Mouse (Mus musculus) ES-E14 (cell line): ENCODE data around the gene Slc7a15. TPM values are rescaled to one million over a fixed set of nuclear protein-coding genes. Genes with fewer than 3 reads are reported as not detected.

Source experiments
- DNase-seq: peaks from one replicate; pipeline ENCODE4 v3.0.0-alpha.2; 2013; ENCODE audit warnings: low read depth, low spot score
- H3K27ac ChIP-seq: 2 replicates; pipeline ENCODE4 v1.5.1; 2012; ENCODE audit warnings: low read depth, mild to moderate bottlenecking, low read length, moderate library complexity, mixed read lengths; ENCODE audit not compliant: poor library complexity, insufficient read depth, severe bottlenecking
- H3K36me3 ChIP-seq: 2 replicates; pipeline ENCODE4 v1.6.1; 2012; ENCODE audit warnings: mild to moderate bottlenecking, low read length, moderate library complexity, mixed read lengths; ENCODE audit not compliant: control insufficient read depth, poor library complexity, insufficient read depth, severe bottlenecking
- H3K4me1 ChIP-seq, 2 experiments: fragments of 150-350 bp in 1 of 2; sonication (generic) in 1 of 2; 2 replicates each; pipeline ENCODE4 v1.6.1; 2012; ENCODE audit warnings: low read length in 2 of 2, mild to moderate bottlenecking in 1 of 2, mixed read lengths in 1 of 2; ENCODE audit not compliant: control insufficient read depth in 2 of 2, insufficient read depth in 2 of 2, poor library complexity in 1 of 2
- H3K4me3 ChIP-seq, 2 experiments: fragments of 150-350 bp in 1 of 2; sonication (generic) in 1 of 2; 2 replicates each; pipeline ENCODE4 v1.5.1; 2012; ENCODE audit warnings: low read length in 2 of 2, low read depth in 1 of 2, mild to moderate bottlenecking in 1 of 2, mixed read lengths in 1 of 2; ENCODE audit not compliant: insufficient read depth in 1 of 2, poor library complexity in 1 of 2, severe bottlenecking in 1 of 2
- H3K9ac ChIP-seq: 2 replicates; pipeline ENCODE4 v1.6.1; 2012; ENCODE audit warnings: low read depth, mild to moderate bottlenecking, low read length, mixed read lengths; ENCODE audit not compliant: poor library complexity, insufficient read depth, severe bottlenecking
- H3K9me3 ChIP-seq: fragments of 150-350 bp; sonication (generic); 2 replicates; pipeline ENCODE4 v1.6.1; 2012; ENCODE audit warnings: low read depth, mild to moderate bottlenecking, low read length; ENCODE audit not compliant: control insufficient read depth, insufficient read depth
- CHD2 ChIP-seq: IDR thresholded peaks from 2 replicates; pipeline ENCODE4 v1.6.1; 2014; ENCODE audit warnings: mild to moderate bottlenecking, low read depth, low read length, inconsistent platforms
- HCFC1 ChIP-seq: IDR thresholded peaks from 2 replicates; pipeline ENCODE4 v1.6.1; 2012; ENCODE audit warnings: low read length, inconsistent platforms, borderline replicate concordance; ENCODE audit not compliant: insufficient read depth
- MAFK ChIP-seq: IDR thresholded peaks from 2 replicates; pipeline ENCODE4 v1.6.1; 2014; ENCODE audit warnings: mild to moderate bottlenecking, low read depth, low read length, inconsistent platforms; ENCODE audit not compliant: insufficient read depth
- ZC3H11A ChIP-seq: IDR thresholded peaks from 2 replicates; pipeline ENCODE4 v1.6.1; 2012; ENCODE audit warnings: low read depth, mild to moderate bottlenecking, inconsistent platforms, low read length, borderline replicate concordance
- ZNF384 ChIP-seq: IDR thresholded peaks from 2 replicates; pipeline ENCODE4 v1.6.1; 2012; ENCODE audit warnings: low read depth, low read length, inconsistent platforms
- in situ Hi-C, 2 experiments: fragments of 600-800 bp; cut with MboI; formaldehyde crosslinking; loops; one replicate each; pipeline ENCODE4 v1.15.1; 2025; ENCODE audit warnings: low sequenced_read_pairs in 2 of 2, inconsistent platforms in 1 of 2; ENCODE audit not compliant: unreplicated experiment in 2 of 2
- total RNA-seq: library from RNA; depleted of rRNA; stranded (reverse); fragments of 300-350 nt; gene quantifications from 2 replicates; pipeline ENCODE4 v1.2.3, GENCODE M21; 2012

Slc7a15 gene
- total RNA-seq, 1 experiment: 0.18 TPM

DNA sequence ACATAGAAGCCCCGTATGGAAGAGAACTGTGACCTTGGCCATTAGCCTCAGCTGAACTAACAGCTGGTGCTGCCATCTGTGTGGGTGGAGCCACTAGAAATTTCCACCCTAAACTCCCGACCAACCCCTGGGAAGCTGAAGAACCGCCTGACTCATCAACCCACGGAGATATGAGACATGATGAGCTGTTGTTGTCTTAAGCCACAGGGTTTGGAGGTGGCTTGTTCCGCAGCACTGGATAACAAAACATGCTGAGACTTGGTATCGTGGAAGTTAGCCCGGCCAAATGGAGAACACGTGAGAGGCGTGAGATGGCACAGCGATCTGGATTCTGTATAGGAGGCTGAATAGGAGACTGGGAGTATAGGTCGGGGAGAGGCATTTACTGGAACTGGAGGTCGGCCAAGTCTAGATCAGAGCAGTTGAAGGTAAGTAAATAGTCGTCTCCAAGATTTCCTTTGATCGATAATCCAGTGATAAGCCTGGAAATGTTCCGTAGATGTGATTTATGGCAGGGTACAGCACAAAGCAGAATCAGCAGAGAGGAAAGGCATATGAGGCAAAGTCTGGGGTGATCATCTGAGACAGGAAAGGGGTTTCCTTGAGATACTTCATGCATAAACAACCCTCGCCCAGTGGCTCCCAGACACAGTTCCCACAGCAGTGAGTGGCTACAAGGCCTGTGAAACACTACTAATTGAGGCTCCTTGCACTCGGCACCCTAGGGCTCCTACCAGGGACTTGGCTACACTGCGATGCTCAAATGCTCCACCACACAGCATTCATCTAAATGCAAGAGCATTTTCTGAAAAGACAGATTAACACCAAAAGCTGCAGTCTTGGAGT, 87.6 kb downstream of the Slc7a15 start:
- no peak overlapping the region for H3K27ac ChIP-seq
- DNase-seq: no peak
- no peak for TF ChIP-seq MAFK
- H3K36me3 ChIP-seq: no peaks in the 10 kb centered on the region
- no peak overlapping the region for H3K9ac ChIP-seq
- in situ Hi-C loops: loop anchor here in 1 of 2 experiments (10.0 kb wide), 1 partner anchor 186 kb away; no protein-coding TSS in a partner anchor
- no peaks in the 10 kb centered on the region for H3K9me3 ChIP-seq
- no peaks in the 10 kb centered on the region for H3K4me1 ChIP-seq
- H3K4me3 ChIP-seq: no peak overlapping the region

DNA sequence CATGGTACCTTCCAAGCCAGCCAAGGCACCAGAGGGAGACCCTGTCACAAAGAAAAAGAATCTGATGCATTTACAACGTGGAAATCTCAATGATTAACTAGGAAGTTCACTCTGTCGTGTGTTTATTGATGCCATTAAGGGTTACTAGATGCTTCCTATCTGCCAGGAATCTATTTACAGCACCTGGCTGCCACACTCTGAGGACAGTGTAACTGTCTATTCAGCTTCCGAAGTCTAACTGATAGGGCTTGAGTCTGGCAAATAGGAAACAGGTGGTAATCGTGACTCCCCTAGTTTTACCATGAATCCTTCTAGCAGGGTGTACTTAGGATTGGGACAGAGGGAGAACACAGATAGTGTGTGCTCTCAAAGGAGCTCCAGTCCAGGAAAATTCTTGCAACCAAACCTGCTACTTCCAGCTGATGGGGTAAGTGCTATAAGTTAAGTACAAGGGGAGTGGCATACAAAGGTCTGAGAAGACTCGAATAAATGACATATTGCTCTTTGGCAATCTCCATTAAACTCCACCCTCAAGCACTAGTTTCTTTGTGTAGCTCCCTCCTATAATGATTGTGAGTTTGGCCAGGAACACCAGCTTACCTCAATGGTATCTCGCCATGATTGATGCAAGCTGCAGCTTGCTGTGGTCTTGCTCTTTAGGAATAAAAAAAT, 88.4 kb downstream of the Slc7a15 start:
- Histone ChIP-seq H3K9me3 (no peaks in the 10 kb centered on the region), H3K9ac (no peak overlapping the region), H3K4me3 (no peak overlapping the region), H3K4me1 (no peaks in the 10 kb centered on the region), H3K27ac (no peak overlapping the region), H3K36me3 (no peaks in the 10 kb centered on the region)
- DNase-seq: no peak
- TF ChIP-seq ZC3H11A (no peak), MAFK (no peak), ZNF384 (no peak), HCFC1 (no peak), CHD2 (no peak)
- in situ Hi-C loops: loop anchor here in 1 of 2 experiments (10.0 kb wide), 1 partner anchor 186 kb away; no protein-coding TSS in a partner anchor

DNA sequence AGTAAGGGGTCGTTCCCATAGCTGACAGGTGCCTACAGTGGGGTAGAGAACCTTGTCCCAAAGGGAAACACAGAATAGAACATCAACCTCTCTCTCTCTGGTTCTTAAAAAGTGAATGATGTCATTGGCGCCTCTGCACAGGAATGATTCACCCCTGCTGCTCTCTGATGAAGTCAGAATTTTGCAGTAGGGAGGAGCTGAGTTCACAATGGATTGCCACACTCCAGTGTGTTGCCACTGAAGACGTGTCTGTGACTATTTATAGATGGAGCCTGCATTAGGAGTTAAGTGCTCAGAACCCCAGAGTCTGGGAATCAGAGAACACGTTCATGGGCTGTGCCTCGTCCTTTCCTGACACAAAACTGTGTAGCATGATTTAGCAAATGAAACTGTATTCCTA, 89.2 kb downstream of the Slc7a15 start:
- DNase-seq: no peak
- Histone ChIP-seq H3K36me3 (no peaks in the 10 kb centered on the region), H3K9me3 (no peaks in the 10 kb centered on the region), H3K4me3 (no peak overlapping the region), H3K27ac (no peak overlapping the region), H3K9ac (no peak overlapping the region), H3K4me1 (no peaks in the 10 kb centered on the region)
- in situ Hi-C loops: loop anchor here in 1 of 2 experiments (10.0 kb wide), 1 partner anchor 185 kb away; no protein-coding TSS in a partner anchor
- TF ChIP-seq ZNF384 (no peak), CHD2 (no peak), HCFC1 (no peak), MAFK (no peak), ZC3H11A (no peak)

DNA sequence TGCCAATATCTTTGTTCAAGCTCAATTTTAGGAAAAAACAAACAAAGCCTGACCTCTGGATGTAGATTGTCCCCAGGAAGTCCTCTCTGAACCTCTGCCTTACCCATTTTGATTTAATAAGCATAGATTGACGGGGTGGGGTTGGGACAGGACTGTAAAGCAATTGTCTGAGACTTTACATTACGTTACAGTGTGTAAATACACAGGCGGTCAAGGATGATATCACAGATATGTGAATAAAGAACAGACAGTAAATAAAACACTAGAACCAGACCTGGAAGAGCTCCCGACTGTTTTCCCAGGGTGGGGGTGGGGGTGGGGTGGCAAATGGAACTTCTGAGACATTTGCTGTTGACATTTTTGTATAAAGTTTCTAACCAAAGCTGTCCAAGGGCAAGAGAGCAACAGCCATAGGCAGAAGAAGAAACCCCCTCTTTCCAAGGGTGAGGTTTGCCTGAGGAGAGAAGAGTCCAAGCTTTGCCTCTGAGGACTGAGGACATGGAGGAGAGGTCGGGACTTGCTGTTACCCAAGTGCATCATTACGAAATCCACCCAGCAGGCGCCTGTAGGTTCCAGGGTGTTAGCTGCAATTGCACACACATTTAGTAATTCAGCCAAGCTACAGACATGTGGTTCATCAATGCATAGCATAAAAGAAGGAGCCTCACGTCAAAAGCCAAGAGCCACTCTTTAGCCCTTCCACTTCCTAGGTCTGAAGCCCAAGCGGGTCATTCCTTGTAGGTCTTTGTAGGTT, 91.7 kb downstream of the Slc7a15 start:
- in situ Hi-C loops: no loop called here
- no peaks in the 10 kb centered on the region for H3K36me3 ChIP-seq
- H3K9me3 ChIP-seq: no peaks in the 10 kb centered on the region
- H3K27ac ChIP-seq: no peak overlapping the region
- TF ChIP-seq MAFK: no peak
- TF ChIP-seq HCFC1: no peak
- no peak for DNase-seq
- no peak overlapping the region for H3K9ac ChIP-seq
- no peaks in the 10 kb centered on the region for H3K4me1 ChIP-seq
- no peak overlapping the region for H3K4me3 ChIP-seq
